Mouse (Mus musculus): Measurements from ENCODE around the gene Il16. TPM values are rescaled to one million over a fixed set of nuclear protein-coding genes. Genes with fewer than 3 reads are reported as not detected.

Il16 gene
- polyA plus RNA-seq, 1 experiment: not detected

DNA sequence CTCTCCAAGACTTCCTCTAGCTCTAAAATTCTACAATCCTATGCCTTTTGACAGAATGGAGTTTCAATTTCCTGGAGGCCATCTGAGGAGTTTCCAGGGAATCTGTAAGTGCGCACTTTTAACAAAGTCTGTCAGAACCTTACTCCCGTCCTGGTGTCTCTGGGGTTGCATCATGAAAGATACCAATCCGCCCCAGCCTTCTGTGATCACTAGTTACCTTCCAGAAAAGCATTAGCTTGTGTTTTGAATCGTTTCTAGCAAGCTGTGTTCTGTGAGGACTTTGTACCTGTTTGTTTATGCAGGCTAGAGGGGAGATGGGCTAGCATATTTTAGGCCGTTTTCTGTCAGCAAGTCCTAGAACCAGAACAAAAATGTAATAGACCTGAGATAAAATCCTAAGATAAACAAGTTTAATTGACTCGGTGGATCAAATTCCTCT is 112.8 kb downstream of the Il16 start:
- Histone ChIP-seq H3K4me1 (ENCODE audit: control insufficient read depth, insufficient read depth, low read length) (peaks cover 7% of the 10 kb centered on the region; the same call in 1 of the 2 replicates), H3K4me3 (ENCODE audit: insufficient read depth, low read depth, low read length) (0 out of 2 replicates have a peak overlapping the region, but pooled peaks have one; percentile 9), H3K27ac (ENCODE audit: insufficient read depth, low read depth, low read length) (no peak overlapping the region)
- WGBS: 65% methylated on average over 6 of the region's 6 CpGs
- TF ChIP-seq CTCF (IDR thresholded peaks at IDR 0.05; ENCODE audit: insufficient read depth, low read depth, low read length) (no peak), POLR2A (IDR thresholded peaks at IDR 0.05; ENCODE audit: insufficient read depth, low read depth, low read length) (no peak)

- Histone ChIP-seq H3K4me3 (ENCODE audit: insufficient read depth, low read depth, low read length) (peak within 1 kb of the TSS; percentile 71), H3K4me1 (ENCODE audit: control insufficient read depth, insufficient read depth, low read length) (peaks cover 7% of the 10 kb centered on the region; the same call in 1 of the 2 replicates), H3K27ac (ENCODE audit: insufficient read depth, low read depth, low read length) (no peak within 1 kb of the TSS)
- no peak for TF ChIP-seq CTCF (IDR thresholded peaks at IDR 0.05; ENCODE audit: insufficient read depth, low read depth, low read length)
- TF ChIP-seq POLR2A (IDR thresholded peaks at IDR 0.05; ENCODE audit: insufficient read depth, low read depth, low read length): 0 out of 2 replicates have a peak, but pooled peaks have one; percentile 53
- WGBS: under 1% methylated on average over 35 of the region's 35 CpGs
These were observed 113.5 kb downstream of the Il16 start, which contains the start of gene Stard5 for GRCm38 (mm10) chr7:83631828-83632681. TSS of gene Stard5 (plus strand) at chr7:83631959.

- H3K27ac ChIP-seq (ENCODE audit: insufficient read depth, low read depth, low read length): no peak overlapping the region
- WGBS: 6% methylated on average over 11 of the region's 11 CpGs
These were observed 114.3 kb downstream of the Il16 start for GRCm38 (mm10) chr7:83631073-83631827.

DNA sequence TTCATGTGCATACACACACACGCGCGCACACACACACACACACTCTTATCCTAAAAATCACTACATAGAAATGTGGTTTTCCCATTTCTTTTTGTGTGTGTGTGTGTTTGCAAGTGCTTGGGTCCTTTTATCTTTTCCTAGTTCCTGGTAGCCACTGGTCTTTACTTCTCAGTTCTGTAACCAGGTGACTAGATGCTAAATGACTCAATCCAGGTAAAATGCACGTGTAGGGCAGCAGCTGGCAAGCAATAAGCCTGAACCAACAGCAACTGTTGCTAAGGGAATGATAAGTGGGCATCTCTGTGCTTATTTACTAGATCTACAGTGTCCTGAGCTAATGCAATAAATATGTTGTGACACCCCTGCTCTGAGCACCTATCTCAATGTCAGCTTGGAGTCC is 118.2 kb downstream of the Il16 start:
- WGBS: 92% methylated on average over 4 of the region's 4 CpGs
- peaks cover under 1% of the 10 kb centered on the region; the same call in 1 of the 2 replicates for H3K4me1 ChIP-seq (ENCODE audit: control insufficient read depth, insufficient read depth, low read length)
- H3K4me3 ChIP-seq (ENCODE audit: insufficient read depth, low read depth, low read length): no peak overlapping the region
- H3K27ac ChIP-seq (ENCODE audit: insufficient read depth, low read depth, low read length): no peak overlapping the region
- no peak for TF ChIP-seq POLR2A (IDR thresholded peaks at IDR 0.05; ENCODE audit: insufficient read depth, low read depth, low read length)
- TF ChIP-seq CTCF (IDR thresholded peaks at IDR 0.05; ENCODE audit: insufficient read depth, low read depth, low read length): no peak

More at GRCm38 (mm10) chr7:83631073-83631827, 114.3 kb downstream of the Il16 start:
- TF ChIP-seq CTCF (IDR thresholded peaks at IDR 0.05; ENCODE audit: insufficient read depth, low read depth, low read length): no peak
- TF ChIP-seq POLR2A (IDR thresholded peaks at IDR 0.05; ENCODE audit: insufficient read depth, low read depth, low read length): no peak
- H3K4me3 ChIP-seq (ENCODE audit: insufficient read depth, low read depth, low read length): peak overlapping the region; percentile 71
- peaks cover 7% of the 10 kb centered on the region; the same call in 1 of the 2 replicates for H3K4me1 ChIP-seq (ENCODE audit: control insufficient read depth, insufficient read depth, low read length)

GRCm38 (mm10) chr7:83626557-83627257 is 118.8 kb downstream of the Il16 start:
- Histone ChIP-seq H3K27ac (ENCODE audit: insufficient read depth, low read depth, low read length) (no peak overlapping the region), H3K4me1 (ENCODE audit: control insufficient read depth, insufficient read depth, low read length) (no peaks in the 10 kb centered on the region), H3K4me3 (ENCODE audit: insufficient read depth, low read depth, low read length) (no peak overlapping the region)
- 94% methylated on average over 8 of the region's 8 CpGs for WGBS
- TF ChIP-seq CTCF (IDR thresholded peaks at IDR 0.05; ENCODE audit: insufficient read depth, low read depth, low read length) (no peak), POLR2A (IDR thresholded peaks at IDR 0.05; ENCODE audit: insufficient read depth, low read depth, low read length) (no peak)

DNA sequence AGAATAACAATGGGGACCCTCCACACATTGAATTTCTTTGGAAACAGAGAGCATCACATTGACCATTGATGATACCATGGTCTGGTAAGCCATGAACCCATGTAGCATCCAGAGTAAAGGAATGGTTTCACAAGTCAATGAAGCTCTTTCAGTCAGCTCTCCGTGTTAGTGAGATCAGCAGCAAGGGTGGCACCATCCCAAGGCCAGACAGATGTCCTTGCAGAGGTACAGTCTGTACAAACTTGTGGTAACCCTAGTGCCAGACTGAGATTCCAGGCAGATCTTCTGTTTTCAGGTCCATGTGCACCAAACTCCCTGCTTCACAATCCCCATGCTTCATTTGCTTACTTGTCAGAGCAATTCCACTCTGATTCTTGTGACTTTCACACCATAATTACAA is 121.5 kb downstream of the Il16 start:
- Histone ChIP-seq H3K27ac (ENCODE audit: insufficient read depth, low read depth, low read length) (no peak overlapping the region), H3K4me3 (ENCODE audit: insufficient read depth, low read depth, low read length) (no peak overlapping the region), H3K4me1 (ENCODE audit: control insufficient read depth, insufficient read depth, low read length) (no peaks in the 10 kb centered on the region)
- TF ChIP-seq POLR2A (IDR thresholded peaks at IDR 0.05; ENCODE audit: insufficient read depth, low read depth, low read length): no peak
- TF ChIP-seq CTCF (IDR thresholded peaks at IDR 0.05; ENCODE audit: insufficient read depth, low read depth, low read length): no peak
- 71% methylated on average over 1 of the region's 1 CpGs for WGBS

DNA sequence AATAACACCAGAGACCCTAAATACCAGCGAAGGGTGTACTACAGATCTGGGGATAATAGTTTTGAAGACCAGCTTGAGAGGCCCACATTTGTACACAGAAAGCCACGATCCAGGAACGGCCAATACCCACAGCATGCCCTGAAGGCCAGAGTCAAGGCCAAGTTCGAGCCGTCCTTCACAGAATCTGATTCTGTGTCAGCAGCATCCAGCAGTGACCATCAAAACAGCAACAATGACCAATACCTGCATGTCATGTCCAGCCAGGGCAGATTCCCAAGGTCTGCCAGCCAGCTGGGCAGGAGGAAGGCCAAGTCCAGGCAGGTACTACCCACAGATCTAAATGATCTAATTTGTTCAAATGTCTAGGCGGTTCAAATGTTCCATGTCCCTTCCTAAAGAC is 122.9 kb downstream of the Il16 start:
- H3K27ac ChIP-seq (ENCODE audit: insufficient read depth, low read depth, low read length): no peak overlapping the region
- H3K4me1 ChIP-seq (ENCODE audit: control insufficient read depth, insufficient read depth, low read length): no peaks in the 10 kb centered on the region
- TF ChIP-seq CTCF (IDR thresholded peaks at IDR 0.05; ENCODE audit: insufficient read depth, low read depth, low read length): no peak
- no peak for TF ChIP-seq POLR2A (IDR thresholded peaks at IDR 0.05; ENCODE audit: insufficient read depth, low read depth, low read length)
- 96% methylated on average over 6 of the region's 6 CpGs for WGBS
- no peak overlapping the region for H3K4me3 ChIP-seq (ENCODE audit: insufficient read depth, low read depth, low read length)

- TF ChIP-seq POLR2A (IDR thresholded peaks at IDR 0.05; ENCODE audit: insufficient read depth, low read depth, low read length): no peak
- TF ChIP-seq CTCF (IDR thresholded peaks at IDR 0.05; ENCODE audit: insufficient read depth, low read depth, low read length): no peak
- WGBS: 96% methylated on average over 1 of the region's 1 CpGs
- no peak overlapping the region for H3K27ac ChIP-seq (ENCODE audit: insufficient read depth, low read depth, low read length)
- H3K4me1 ChIP-seq (ENCODE audit: control insufficient read depth, insufficient read depth, low read length): no peaks in the 10 kb centered on the region
- H3K4me3 ChIP-seq (ENCODE audit: insufficient read depth, low read depth, low read length): no peak overlapping the region
These were observed 126.8 kb downstream of the Il16 start for GRCm38 (mm10) chr7:83618709-83619108.
